Mouse (Mus musculus) lung, postnatal 25 days (tissue): ENCODE measurements around the gene Ern1.
"Not testable (repeated sequence)": the region's sequence is repeated elsewhere in the genome, so short reads cannot be mapped to it uniquely, and the experiment has no call there.

Experiments
- DNase-seq: peaks from one replicate; pipeline ENCODE4 v3.0.0; 2022; ENCODE audit warnings: low spot score

Gene Ern1

DNA sequence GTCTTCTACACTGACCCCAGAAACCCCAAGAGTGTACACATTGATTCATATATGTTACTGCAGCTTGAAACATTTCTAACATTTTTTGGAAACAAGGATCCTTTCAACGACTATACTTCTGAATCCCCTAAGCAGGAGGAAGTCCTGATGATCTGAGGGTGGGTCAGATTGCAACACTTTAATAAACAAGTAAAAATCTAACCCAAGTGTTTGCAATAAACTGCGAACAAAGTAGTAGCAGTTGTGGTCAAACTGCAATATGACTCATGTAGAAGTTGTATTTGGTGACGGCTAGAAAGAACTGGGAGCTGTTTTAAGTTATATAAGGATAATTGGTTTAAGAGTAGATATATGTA, 7.1 kb downstream of the Ern1 start:
- no peak for DNase-seq

GRCm38 (mm10) chr11:106479619-106480529, 7.8 kb downstream of the Ern1 start:
- no peak for DNase-seq

GRCm38 (mm10) chr11:106478745-106479144, 8.9 kb downstream of the Ern1 start:
- no peak for DNase-seq

DNA sequence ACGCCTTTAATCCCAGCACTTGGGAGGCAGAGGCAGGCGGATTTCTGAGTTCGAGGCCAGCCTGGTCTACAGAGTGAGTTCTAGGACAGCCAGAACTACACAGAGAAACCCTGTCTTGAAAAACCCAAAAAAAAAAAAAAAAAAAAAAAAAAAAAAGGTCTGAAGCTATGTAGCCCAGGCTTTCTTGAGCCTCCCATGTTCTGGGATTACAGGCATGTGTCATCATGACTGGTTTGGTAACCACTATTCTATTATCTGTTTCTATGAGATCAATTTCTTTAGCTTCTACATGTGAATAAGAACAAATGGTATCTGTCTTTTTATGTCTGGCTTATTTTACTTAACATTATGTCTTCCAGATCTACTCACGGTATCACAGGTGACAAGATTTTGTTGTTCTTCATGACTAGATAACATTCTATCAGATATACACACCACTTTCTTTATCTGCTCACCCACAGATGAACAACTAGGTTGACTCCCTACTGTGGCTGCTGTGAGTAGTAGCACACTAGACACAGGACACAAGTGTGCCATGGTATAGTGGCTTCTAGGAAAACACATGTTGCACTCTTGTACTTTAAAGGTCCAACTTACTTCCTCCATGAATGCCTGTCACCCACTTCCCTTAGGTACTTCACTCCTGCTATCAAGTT, 10.0 kb downstream of the Ern1 start:
- no peak for DNase-seq

DNA sequence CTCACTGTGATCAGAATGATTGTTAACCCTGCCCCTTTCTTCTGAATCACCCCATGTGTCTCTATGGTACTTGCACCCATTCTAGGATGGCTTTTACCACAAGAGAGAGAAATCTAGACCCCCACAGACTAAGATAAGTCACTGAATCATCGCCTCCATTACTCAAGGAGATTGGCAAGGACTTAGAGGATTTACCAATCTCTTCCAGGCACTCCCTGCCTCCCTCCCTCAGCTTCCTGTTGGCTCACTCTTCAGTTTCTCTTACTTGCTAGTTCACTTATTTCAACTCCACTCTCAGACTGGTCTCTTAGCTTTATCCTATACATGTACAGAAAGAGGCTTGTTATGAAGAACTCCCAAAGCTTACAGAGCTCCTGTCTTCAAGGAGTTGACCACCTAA, 12.3 kb downstream of the Ern1 start:
- peak; percentile 33 for DNase-seq

DNA sequence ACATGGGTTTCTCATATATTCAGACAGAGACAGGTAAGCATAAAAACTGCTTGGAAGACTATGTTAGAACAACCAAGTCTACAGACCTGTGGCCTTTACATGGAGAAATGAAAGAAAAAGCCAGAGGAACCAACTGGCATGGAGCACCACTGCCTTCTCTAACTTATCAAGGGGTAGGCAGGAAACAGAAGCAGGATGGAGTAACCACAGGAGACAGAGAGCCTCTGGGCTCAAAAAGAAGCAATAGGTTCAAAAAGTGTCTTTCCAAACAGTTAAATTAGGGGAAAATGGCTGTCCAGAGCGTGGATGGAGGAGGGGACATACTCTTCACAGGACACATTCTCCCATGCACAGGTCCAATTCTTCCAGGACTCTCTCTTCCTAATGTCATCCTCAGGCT, 16.0 kb downstream of the Ern1 start:
- DNase-seq = no peak

DNA sequence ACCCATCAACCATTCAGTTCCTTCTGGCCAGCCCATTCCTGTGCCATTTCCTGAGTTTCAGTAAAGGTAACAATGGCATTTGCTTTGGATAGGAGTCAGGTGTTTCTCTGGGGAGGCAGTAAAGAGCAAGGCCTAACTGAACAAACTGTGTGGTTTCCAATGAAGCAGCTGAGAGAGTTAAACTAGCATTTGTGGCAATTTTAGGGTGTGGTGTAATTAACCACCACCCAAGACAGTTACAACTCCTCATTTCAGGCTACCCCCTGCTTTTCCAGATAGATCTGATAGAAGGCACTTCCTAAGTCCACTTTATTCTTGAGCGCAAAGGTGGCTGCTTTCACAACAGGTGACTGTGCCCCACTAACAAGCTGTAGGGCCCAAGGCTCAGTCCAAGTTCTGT, 19.1 kb downstream of the Ern1 start:
- no peak for DNase-seq

DNA sequence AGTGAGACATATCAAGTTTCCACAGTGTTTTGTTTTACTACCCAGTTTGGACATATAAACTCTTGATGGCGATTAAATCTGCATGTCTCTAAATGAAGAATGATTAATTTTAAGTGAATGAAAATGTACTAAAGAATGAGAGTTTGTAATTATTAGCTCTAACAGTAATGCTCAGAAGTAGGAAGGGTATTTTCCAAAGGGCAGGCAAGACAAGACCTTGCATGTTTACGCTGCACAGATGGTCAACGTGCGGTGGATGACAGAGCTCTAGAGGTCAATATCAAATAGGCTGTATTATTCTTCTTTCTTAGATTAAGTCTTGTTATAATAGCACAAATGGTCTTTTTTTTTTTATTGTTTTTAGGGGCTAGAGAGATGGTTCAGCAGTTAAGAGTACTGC, 21.7 kb downstream of the Ern1 start:
- DNase-seq = no peak

DNA sequence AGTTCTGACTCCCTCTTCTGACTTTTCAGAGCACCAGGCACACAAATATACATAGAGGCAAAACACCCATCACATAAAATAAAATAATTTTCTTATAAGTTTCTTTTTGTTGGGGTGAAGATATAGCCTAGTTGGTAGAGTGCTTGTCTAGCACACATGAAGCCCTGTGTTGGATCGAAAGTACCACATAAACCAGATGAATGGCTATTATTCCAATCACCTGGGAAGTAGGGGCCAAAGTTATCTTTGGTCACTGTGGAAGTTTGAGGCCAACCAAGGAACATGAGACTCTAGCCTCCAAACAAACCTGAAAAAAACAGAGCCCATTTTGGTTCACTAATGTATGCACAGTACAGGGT, 22.1 kb downstream of the Ern1 start:
- DNase-seq = no peak

DNA sequence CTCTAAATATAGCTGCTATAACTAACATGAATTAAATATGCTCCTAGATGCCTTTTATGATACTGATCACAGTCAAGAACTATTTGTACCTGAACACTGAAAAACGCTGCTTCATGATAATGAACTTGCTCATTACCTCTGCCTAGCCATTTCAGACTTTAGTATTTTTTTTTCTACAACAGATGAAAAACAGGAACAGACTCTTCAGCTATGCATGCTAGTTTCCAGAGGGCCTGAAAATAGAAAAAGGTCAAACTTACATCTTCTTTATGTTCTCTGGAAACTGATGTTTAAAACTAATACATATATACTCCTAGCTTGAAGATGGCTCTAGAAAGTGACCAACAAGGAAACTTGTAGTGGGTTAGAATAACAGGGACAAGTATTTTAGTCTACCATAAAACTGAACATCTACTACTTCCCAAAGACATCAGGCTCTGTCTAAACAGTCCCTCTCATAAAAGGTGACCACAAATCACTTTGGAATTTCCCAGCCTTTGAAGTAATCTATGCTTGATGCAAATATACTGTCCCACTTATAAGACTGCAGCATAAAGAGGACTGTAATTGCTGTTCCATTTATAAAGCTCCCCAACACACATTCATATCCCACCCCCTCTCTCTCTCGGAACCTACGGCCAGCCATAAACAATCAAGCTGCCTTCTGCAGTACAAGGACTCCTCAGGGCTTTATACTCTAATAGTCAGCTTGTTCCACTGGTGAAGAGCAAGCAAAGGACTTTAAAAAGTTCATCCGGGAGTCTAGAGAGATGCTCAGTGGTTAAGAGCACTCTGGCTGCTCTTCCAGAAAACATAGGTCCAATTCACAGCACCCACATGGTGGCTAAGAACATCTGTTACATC, 22.7 kb downstream of the Ern1 start:
- no peak for DNase-seq

DNA sequence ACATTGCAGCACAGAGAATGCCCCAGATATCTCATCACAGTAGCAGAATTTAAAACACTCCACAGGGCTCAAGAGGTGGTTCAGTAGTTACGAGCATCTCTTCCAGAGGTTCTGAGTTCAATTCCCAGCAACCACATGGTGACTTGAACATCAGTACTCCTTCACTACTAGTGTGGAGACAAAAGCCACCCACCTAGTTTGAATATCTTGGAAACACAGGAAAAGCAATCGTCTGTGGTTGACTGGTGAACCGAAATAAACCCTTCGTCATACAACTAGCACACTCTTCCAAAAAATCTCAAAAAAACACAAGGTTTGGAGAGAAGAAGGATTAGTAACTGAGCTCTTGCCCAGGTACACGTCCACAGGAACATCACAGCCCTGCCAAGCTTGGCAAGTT, 23.8 kb downstream of the Ern1 start:
- no peak for DNase-seq

DNA sequence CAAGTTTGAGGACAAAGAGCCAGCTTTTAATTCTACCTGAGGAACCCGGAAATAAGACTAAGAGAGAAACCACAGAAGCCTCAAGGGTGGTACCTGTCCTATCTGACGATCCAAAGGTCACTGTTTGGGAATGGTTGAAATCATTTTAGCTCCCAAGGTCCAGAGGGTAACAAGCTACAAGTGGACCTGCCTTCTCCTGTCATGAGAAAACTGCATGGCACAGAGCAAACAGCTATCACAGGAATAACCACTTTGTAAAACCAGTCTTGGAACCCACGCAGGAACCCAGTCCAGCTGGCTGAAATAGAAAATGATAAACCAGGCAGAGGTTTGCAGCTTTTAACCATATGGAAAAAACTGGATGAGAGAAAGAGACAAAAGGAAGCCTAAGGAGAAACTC, 25.3 kb downstream of the Ern1 start:
- no peak for DNase-seq

GRCm38 (mm10) chr11:106461145-106461932, 26.3 kb downstream of the Ern1 start:
- DNase-seq = no peak

DNA sequence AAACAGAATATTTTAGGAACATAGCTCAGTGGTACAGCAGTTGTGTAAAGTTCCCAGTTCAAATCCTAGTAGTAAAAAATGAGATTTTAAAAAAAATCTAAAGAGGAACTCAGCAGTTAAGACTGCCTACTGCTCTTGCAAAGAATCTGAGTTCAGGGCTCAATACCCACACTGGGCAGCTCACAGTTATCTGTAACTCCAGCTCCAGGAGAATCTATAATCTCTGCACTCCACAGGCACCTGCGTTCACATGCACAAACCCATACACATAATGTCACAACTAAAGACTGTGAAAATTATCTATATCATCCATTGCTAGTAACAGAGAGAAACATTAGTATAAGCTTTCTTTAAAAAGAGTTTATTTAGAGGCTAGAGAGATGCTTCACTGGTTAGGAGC, 27.0 kb downstream of the Ern1 start:
- DNase-seq = no peak

DNA sequence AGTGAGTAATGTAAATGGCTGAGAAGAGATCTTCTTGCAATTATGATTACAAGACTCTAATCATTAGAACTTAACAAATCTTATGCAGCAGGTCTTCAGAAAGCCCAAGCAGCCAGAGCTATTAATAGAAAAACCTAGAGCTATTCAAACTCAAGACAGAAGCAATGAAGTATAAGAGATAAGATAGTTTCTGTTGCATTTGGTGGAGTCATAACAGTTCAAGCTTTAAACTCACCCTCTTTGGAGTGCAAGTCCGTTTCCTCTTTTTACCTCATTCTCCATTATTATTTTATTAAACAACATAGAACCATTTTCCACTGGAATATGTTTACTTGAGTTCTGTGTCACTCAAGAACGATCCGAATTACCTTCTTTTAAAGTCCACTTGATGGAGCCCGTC, 29.1 kb downstream of the Ern1 start:
- DNase-seq = no peak

- no peak for DNase-seq
Observed at GRCm38 (mm10) chr11:106443646-106444045, 44.0 kb downstream of the Ern1 start.

DNA sequence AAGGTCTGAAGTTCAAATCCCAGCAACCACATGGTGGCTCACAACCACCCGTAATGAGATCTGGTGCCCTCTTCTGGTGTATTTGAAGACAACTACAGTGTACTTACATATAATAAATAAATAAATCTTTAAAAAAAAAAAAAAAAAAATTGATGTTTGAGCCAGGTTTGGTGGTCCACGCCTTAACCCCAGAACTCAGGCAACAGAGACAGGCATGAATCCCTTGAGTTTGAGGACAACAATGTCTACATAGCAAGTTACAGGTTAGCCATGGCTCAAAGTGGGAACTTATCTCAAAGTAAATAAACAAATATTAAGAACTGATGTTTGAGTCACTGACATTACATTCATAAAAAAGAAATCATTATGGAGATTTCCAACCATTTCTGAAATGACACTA, 45.1 kb downstream of the Ern1 start:
- not testable (repeated sequence) for DNase-seq

DNA sequence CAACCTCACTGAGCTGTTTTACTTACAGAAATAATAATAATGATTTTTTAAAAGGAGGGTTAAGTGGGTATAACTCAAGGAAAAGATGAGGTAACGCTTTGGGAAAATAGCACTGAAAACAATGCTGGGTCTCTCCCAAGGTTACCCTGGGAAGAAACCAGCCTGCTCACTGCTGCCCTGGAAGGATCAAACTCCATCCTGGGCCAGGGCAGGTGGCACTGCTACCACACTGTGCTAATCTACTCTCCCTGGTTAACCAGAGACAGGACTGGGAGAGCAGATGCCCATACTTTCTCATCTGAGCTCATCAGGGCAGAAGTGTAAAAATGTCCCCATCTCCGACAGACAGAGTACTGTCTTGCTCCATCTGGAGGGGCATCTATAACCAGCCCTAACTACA, 47.3 kb downstream of the Ern1 start:
- no peak for DNase-seq

GRCm38 (mm10) chr11:106439355-106439754, 48.3 kb downstream of the Ern1 start:
- DNase-seq = no peak

DNA sequence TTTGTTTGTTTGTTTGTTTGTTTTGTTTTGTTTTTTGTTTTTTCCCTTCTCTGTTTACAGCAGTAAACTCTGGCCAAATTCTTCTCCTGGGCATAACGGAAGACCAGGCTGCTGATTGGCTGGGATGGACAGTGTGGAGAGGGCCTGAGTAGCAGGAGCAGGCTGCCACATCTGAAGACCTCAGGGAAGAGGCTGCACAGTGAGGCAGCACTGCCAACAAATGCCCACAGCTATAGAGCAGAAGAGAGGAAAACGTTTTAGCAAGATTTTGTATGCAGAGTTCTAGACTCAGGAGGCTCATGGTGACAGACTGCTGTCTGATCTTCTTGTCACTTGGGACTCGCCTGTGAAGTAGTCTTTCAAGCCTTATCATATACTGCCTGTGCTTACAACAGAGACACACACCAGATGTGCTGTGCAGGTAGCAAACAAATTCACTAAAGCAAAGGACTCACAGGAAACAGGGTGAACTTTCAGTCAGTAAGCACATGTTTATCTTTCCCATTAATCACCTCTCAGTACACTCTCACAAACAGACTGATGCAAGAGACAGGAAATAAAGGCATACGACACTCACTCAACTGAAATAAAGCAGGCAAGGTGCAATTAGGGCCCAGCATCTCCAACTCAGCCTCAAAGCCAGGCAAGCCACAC, 49.0 kb downstream of the Ern1 start:
- peak; percentile 21 for DNase-seq

DNA sequence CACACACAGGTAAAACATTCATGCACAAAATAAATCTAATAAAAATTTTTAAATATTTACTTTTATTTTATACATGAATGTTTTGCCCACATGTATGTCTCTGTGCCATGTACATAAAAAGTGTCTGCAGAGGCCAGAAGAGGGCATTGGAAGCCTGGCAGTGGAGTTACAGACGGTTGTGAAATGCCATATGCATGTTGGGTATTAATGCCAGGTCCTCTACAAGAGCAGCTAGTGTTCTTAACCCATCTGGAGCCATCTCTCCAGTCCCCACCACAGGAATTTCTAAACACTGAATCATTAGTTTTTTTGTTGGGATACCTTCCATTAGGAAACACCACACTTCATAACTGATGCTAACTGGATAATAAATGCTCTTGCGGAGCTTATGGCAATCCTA, 50.1 kb downstream of the Ern1 start:
- no peak for DNase-seq

DNA sequence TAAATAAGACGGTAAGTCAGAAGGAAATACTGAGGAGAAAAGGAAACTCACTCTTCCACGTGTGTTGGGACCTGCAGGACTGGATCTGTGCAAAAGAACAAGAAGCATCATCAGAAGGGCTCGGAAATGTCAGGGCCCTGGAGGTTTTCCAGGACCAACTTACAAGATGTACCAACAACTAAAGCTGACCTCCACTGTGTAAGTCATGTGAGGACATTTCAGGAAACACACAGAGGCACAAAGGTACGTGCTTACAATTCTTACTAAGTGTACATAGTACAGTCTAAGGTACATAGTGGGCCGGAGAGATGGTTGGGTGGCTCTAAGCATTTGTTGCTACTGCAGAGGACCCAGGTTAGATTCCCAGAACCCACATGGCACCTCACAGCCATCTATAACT, 50.6 kb downstream of the Ern1 start:
- no peak for DNase-seq
